Mouse (Mus musculus) bone marrow macrophage, adult 2 months (primary cell): ENCODE data around the gene Klf17.

ENCODE experiments used
- CTCF ChIP-seq: IDR thresholded peaks from 2 replicates; pipeline ENCODE4 v1.5.1; 2012; ENCODE audit warnings: low read depth, mild to moderate bottlenecking, low read length, moderate library complexity
- POLR2A ChIP-seq: IDR thresholded peaks from 2 replicates; pipeline ENCODE4 v1.6.1; 2012; ENCODE audit warnings: mild to moderate bottlenecking, low read depth, low read length, borderline replicate concordance

GRCm38 (mm10) chr4:117760151-117760550, 5.3 kb downstream of the Klf17 start:
- TF ChIP-seq POLR2A (no peak), CTCF (no peak)
